Mouse (Mus musculus) gastrocnemius, postnatal 25 days (tissue): ENCODE results near the gene Crim1. TPM values are rescaled to one million over a fixed set of nuclear protein-coding genes. Genes with fewer than 3 reads are reported as not detected.

Experiments
- DNase-seq: peaks from one replicate; pipeline ENCODE4 v3.0.0; 2022
- microRNA-seq, 2 experiments: library from miRNA; unstranded; fragments of <30 nt; microRNA quantifications; one replicate each; pipeline ENCODE4 v1.2.0; 2021; ENCODE audit warnings: borderline replicate concordance in 2 of 2
- total RNA-seq, 2 experiments: library from RNA; stranded (reverse); gene quantifications; 1 replicate in 1 of 2; 2 replicates in 1 of 2; pipeline ENCODE4 v1.2.3; 2021

Crim1 gene
- total RNA-seq, 2 experiments from 2014 or later = 22.1 to 22.9 TPM

DNA sequence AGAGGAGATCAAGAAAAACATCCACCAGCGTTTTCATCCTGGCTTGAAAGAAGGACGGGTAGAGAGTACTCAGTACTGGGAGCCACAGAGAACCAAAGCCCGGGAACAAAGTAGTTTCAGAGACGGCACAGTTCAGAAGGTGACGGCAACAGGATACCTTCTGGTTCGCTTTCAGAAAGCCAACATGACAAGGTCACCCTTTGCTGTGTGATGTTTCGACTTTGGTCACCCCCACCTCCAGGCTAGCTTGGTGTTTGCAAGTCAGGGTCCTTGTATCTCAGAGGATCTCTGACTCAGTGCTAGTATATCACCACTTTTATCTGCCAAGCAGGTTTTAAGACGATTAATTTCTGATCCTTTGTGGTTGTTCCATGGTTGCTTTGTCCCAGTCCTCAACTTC is 225.0 kb downstream of the Crim1 start:
- no peak for DNase-seq

Small RNAs within 50 kb of the gene (microRNA-seq; reads per million reads assigned to microRNA genes)
- 0 reads per million in 2 experiments for gene Gm25069

Other genes with a start within 250 kb of the Crim1 start
- 10 to 100 TPM; 52.0 to 62.7 TPM for gene Fez2, start 217.9 kb downstream of the Crim1 start, total RNA-seq